Mouse (Mus musculus): ENCODE measurements around the gene Smim6. TPM values are rescaled to one million over a fixed set of nuclear protein-coding genes. Genes with fewer than 3 reads are reported as not detected.

The Smim6 gene
- 0.11 and 0.25 TPM in 2 replicates for polyA plus RNA-seq (2012)

GRCm38 (mm10) chr11:115911632-115912376, at the start of gene Smim6:
Smim6 (plus strand) TSS chr11:115912017.

DNA sequence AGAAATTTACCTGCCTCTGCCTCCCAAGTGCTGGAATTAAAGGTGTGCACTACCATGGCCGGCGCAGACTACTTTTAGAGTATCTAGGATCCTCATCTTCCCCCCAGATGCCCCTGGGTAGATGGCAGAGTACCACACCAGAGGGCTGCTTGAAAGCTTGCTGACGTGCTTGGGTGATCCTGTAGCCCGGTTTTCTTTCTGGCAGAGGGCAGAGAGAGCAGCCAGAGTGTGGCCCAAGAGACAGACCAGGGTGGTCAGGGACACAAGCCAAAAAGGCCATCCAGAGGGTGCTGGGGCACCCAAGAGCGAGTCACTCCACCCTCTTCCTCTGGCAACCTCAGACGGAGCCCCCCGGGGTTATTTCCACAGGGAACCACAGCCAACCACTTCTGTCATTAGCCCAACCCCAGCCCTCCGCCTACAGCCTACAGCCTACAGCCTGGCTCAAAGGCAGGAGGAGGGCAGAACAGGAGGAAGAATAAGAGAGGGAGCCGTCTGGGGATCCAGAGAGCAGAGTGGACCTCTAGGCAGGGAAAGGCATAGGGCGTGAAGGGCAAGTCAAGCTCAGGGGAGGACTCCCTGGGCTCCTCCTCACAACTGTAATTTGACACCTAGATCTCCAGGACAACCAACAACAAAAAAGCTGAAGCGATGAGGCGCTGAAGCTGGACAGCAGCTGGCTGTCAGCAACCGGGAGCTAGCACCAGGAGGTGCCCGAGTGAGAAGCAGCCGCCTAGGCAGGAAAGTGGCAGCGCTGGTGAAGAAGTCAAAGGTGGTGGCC, 12.1 kb upstream of the Smim6 start, which contains the start of gene Smim5:
Gene Smim5 (plus strand): TSS at position 481 of the 781 bp plus-strand sequence.

GRCm38 (mm10) chr11:115933108-115933746, 21.4 kb downstream of the Smim6 start, which contains the start of the genes Sap30bp and Recql5:
Sap30bp (plus strand) TSS chr11:115933282.
Recql5 (minus strand) TSS chr11:115933477.

Other genes starting within 250 kb of the Smim6 start
- gene Grb2, start 203.4 kb upstream of the Smim6 start, polyA plus RNA-seq (2012): 87.8 and 104 TPM in 2 replicates
- gene Tmem94, start 146.6 kb upstream of the Smim6 start, polyA plus RNA-seq (2012): 69.4 and 70.7 TPM in 2 replicates
- gene Caskin2, start 98.4 kb upstream of the Smim6 start, polyA plus RNA-seq (2012): 20.0 and 25.9 TPM in 2 replicates
- gene Tsen54, start 97.3 kb upstream of the Smim6 start, polyA plus RNA-seq (2012): 86.5 and 92.0 TPM in 2 replicates
- gene Llgl2, start 88.0 kb upstream of the Smim6 start, polyA plus RNA-seq (2012): 12.8 and 20.8 TPM in 2 replicates
- gene Myo15b, start 53.6 kb upstream of the Smim6 start, polyA plus RNA-seq (2012): 6.0 and 7.2 TPM in 2 replicates
- 13.3 and 20.5 TPM in 2 replicates for gene Smim5, start 12.1 kb upstream of the Smim6 start, polyA plus RNA-seq (2012)
- 27.2 and 27.8 TPM in 2 replicates for gene Sap30bp, start 21.3 kb downstream of the Smim6 start, polyA plus RNA-seq (2012)
- gene Recql5, start 21.5 kb downstream of the Smim6 start, polyA plus RNA-seq (2012): 20.8 and 23.6 TPM in 2 replicates
- 0.71 and 1.1 TPM in 2 replicates for gene Itgb4, start 62.7 kb downstream of the Smim6 start, polyA plus RNA-seq (2012)
- gene Galk1, start 100.7 kb downstream of the Smim6 start, polyA plus RNA-seq (2012): 84.2 and 104 TPM in 2 replicates
- 1,041 and 1,153 TPM in 2 replicates for gene H3f3b, start 115.9 kb downstream of the Smim6 start, polyA plus RNA-seq (2012)
- 52.5 and 55.4 TPM in 2 replicates for gene Unk, start 118.3 kb downstream of the Smim6 start, polyA plus RNA-seq (2012)
- gene Unc13d, start 165.9 kb downstream of the Smim6 start, polyA plus RNA-seq (2012): 87.6 and 108 TPM in 2 replicates
- 310 and 331 TPM in 2 replicates for gene Wbp2, start 175.0 kb downstream of the Smim6 start, polyA plus RNA-seq (2012)
- 10.0 and 18.4 TPM in 2 replicates for gene Trim47, start 215.2 kb downstream of the Smim6 start, polyA plus RNA-seq (2012)
- gene Trim65, start 219.1 kb downstream of the Smim6 start, polyA plus RNA-seq (2012): 6.7 and 6.9 TPM in 2 replicates
- gene Mrpl38, start 226.9 kb downstream of the Smim6 start, polyA plus RNA-seq (2012): 128 and 145 TPM in 2 replicates